In genomic region chr8:117951656-117952055, GRCm38 (mm10) we compare ENCODE assay signal across 11 mouse cellular contexts.
"Had no signal": no experiment of that assay in that cellular context is flagged by ENCODE, and none has a peak within 500 bp of the region (broad histone marks: within the 10 kb centered on the region; RNA-seq: fewer than 3 reads in every experiment).

No protein-coding gene starts in this region.

- DNase-seq: gastrocnemius, postnatal 10 days; gastrocnemius, postnatal 25 days; heart, adult 18-20 months; heart, postnatal 10 days; heart, postnatal 4 days; kidney, adult 18-20 months; kidney, adult 8-10 months; kidney, postnatal 10 days; kidney, postnatal 25 days; kidney, postnatal 4 days; liver had no signal
